Mouse (Mus musculus) ES-E14 (cell line): ENCODE results near the gene Cdh10.

Experiments used
- CHD2 ChIP-seq: IDR thresholded peaks from 2 replicates; pipeline ENCODE4 v1.6.1; 2014; ENCODE audit warnings: mild to moderate bottlenecking, low read depth, low read length, inconsistent platforms
- HCFC1 ChIP-seq: IDR thresholded peaks from 2 replicates; pipeline ENCODE4 v1.6.1; 2012; ENCODE audit warnings: low read length, inconsistent platforms, borderline replicate concordance; ENCODE audit not compliant: insufficient read depth
- MAFK ChIP-seq: IDR thresholded peaks from 2 replicates; pipeline ENCODE4 v1.6.1; 2014; ENCODE audit warnings: mild to moderate bottlenecking, low read depth, low read length, inconsistent platforms; ENCODE audit not compliant: insufficient read depth
- ZC3H11A ChIP-seq: IDR thresholded peaks from 2 replicates; pipeline ENCODE4 v1.6.1; 2012; ENCODE audit warnings: low read depth, mild to moderate bottlenecking, inconsistent platforms, low read length, borderline replicate concordance
- ZNF384 ChIP-seq: IDR thresholded peaks from 2 replicates; pipeline ENCODE4 v1.6.1; 2012; ENCODE audit warnings: low read depth, low read length, inconsistent platforms

- no peak for TF ChIP-seq CHD2
- TF ChIP-seq MAFK: no peak
- no peak for TF ChIP-seq ZNF384
- TF ChIP-seq HCFC1: no peak
- TF ChIP-seq ZC3H11A: no peak
These were observed 91.9 kb downstream of the Cdh10 start for GRCm38 (mm10) chr15:18910612-18911011.
